Mouse (Mus musculus): ENCODE results near the gene Rad1. TPM values are rescaled to one million over a fixed set of nuclear protein-coding genes. Genes with fewer than 3 reads are reported as not detected.

Rad1 gene
- 10 to 100 TPM; 34.5 to 40.7 TPM for total RNA-seq (2023)

DNA sequence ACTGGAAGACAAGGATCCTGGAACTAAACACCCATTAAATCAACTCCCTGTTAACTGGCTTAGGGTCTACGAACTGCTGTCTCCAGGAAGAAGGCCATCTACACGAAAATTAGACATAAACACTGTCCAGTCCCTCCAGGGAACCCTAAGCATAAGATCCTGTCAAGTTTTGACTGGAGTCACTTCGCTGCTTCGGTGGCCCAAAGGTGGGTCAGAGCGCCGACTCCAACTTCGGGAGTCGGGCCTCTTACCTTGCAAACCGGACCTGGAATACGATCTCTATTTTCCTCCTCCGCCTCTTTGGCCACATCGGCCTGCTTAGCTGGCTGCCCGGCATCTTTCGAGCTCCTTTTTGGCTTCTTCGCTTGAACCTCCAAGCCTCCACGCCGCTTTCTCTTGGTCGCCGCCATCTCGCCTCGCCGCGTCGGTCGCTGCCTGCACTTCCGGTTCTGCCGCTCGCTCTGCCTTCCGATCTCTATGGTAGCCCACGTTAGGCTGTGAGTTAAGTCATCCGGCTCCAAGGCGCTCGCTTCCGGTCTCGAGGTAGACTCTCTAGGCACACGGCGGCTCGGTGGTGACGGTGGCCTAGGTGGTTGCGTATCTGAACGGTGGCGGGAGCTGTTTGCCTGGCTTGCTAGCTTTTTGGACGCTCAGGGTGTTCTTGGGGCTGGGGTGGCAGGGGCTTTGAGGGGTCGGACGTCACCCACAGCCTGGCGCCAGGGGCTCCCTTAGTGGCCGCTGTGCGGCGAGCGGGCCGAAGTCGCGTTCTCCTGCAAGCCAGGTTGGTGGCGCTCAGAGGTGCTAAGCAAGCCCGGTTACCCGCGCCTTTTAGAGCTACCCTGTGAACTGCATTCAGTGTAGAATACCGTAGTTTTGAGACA is at the start of gene Rad1, which contains the start of gene Brix1:
Gene Rad1 (plus strand): TSS at position 535 of the 881 bp plus-strand sequence.
Gene Brix1 (minus strand): TSS at position 464 of the 881 bp plus-strand sequence.

DNA sequence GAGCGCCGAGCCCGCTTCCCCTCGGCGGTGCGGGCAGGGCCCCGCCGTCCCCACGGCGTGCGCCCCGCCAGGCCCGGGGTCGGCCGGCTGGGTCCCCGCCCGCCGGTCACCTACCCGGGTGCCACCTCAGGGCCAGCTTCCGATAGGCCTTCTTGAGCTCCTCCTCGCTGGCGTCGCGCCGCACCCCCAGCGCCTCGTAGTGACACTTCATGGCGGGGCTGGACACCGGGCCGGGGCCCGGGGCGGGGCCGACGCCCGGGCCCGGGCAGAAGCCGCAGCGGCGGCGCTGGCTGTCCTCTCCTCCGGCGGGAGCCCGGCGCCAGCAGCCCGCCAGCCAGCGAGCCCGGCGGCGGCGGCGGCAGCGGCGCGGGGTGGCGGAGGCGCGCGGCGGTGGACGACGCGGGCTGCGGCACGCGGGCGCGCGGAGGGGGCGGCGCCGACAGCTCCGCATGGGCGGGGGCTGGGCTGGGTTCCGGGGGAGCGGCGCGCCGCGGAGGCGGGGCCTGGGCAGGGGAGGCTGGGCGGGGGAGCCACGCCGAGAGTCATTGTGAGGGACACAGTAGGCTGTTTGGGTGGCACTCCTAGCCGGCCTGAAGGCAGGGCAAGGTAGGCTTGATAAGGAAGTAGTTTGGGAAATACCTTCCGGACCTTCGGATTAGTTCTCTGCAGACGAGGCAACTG is 15.5 kb upstream of the Rad1 start, which contains the start of gene Dnajc21:
Gene Dnajc21 (minus strand): TSS at position 366 of the 681 bp plus-strand sequence.

Other genes starting within 250 kb of the Rad1 start
- not detected for gene Gm21973, start 160.6 kb upstream of the Rad1 start, total RNA-seq (2023)
- not detected for gene Agxt2, start 127.5 kb upstream of the Rad1 start, total RNA-seq (2023)
- gene Dnajc21, start 15.5 kb upstream of the Rad1 start, total RNA-seq (2023) = 10 to 100 TPM; 33.2 to 35.9 TPM
- 10 to 100 TPM; 48.1 to 49.8 TPM for gene Brix1, start 71 bp upstream of the Rad1 start, total RNA-seq (2023)
- not detected for gene Ttc23l, start 72.7 kb downstream of the Rad1 start, total RNA-seq (2023)
- gene Rai14, start 228.6 kb downstream of the Rad1 start, total RNA-seq (2023) = not detected